Mouse (Mus musculus) liver, embryonic 12.5 days (tissue): ENCODE measurements at regions not wholly inside any gene's neighbourhood (a gene's known extent, or its start where the extent isn't known, plus 50 kb on each side); places are given as distances from the start of the nearest gene placed in this dataset.

ENCODE experiments used
- ATAC-seq: fragments of 200-750 bp; cut with Nextera tagmentation; 2 replicates; pipeline ENCODE4 v1.8.0; 2017; ENCODE audit warnings: moderate number of reproducible peaks, mild to moderate bottlenecking, moderate library complexity
- H3K27ac ChIP-seq: fragments of 300-500 bp; sonication (generic); 2 replicates; pipeline ENCODE4 v1.5.1; 2016; ENCODE audit warnings: mild to moderate bottlenecking
- H3K27me3 ChIP-seq: fragments of 300-500 bp; sonication (generic); replicated peaks from 2 replicates; pipeline ENCODE4 v1.6.1; 2016; ENCODE audit warnings: mild to moderate bottlenecking, moderate library complexity
- H3K36me3 ChIP-seq: fragments of 300-500 bp; sonication (generic); 2 replicates; pipeline ENCODE4 v1.6.1; 2016; ENCODE audit warnings: mild to moderate bottlenecking, moderate library complexity
- H3K4me1 ChIP-seq: fragments of 300-500 bp; sonication (generic); 2 replicates; pipeline ENCODE4 v1.6.1; 2016
- H3K4me2 ChIP-seq: fragments of 300-500 bp; sonication (generic); 2 replicates; pipeline ENCODE4 v1.6.1; 2016; ENCODE audit warnings: mild to moderate bottlenecking, moderate library complexity
- H3K4me3 ChIP-seq: fragments of 300-500 bp; sonication (generic); 2 replicates; pipeline ENCODE4 v1.5.1; 2016; ENCODE audit warnings: mild to moderate bottlenecking, moderate library complexity
- H3K9ac ChIP-seq: fragments of 300-500 bp; sonication (generic); 2 replicates; pipeline ENCODE4 v1.6.1; 2016; ENCODE audit warnings: mild to moderate bottlenecking, moderate library complexity
- H3K9me3 ChIP-seq: fragments of 300-500 bp; sonication (generic); replicated peaks from 2 replicates; pipeline ENCODE4 v1.6.1; 2016; ENCODE audit warnings: mild to moderate bottlenecking, moderate library complexity
- WGBS: fragments of 180-500 bp; shearing (Covaris S2); methylation state at CpG from one replicate; pipeline ENCODE4 v1.1.7; 2016; ENCODE audit not compliant: insufficient replicate concordance; 5-methylcytosine and 5-hydroxymethylcytosine counted together

GRCm38 (mm10) chr2:159853891-159854665 is 479.9 kb downstream of the Gm826 start:
- no peak for ATAC-seq
- WGBS: 59% methylated on average over 5 of the region's 5 CpGs
- Histone ChIP-seq H3K27ac (no peak overlapping the region), H3K9me3 (no peaks in the 10 kb centered on the region), H3K4me2 (no peak overlapping the region), H3K4me3 (no peak overlapping the region), H3K36me3 (no peaks in the 10 kb centered on the region), H3K4me1 (no peaks in the 10 kb centered on the region), H3K9ac (no peak overlapping the region), H3K27me3 (no peaks in the 10 kb centered on the region)

DNA sequence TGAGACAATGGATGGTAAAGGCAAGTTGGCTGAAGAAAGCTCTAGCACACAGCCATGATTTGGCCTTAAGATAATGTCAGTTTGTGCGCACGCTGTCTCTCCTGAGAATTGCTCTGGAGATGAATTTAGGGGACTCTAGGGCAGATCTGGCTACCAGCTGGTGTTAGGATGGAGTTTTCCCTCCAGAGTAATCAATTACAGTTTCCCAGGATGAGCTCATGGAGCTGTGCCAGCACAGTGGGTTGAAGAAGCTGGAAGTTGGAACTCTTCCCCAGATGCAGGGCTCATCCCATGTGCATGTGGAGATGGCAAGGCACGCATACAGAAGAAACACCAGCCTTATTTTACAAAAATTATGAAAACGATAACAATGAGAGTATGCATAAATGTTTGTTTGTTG is 481.0 kb downstream of the Gm826 start:
- Histone ChIP-seq H3K9ac (no peak overlapping the region), H3K36me3 (no peaks in the 10 kb centered on the region), H3K9me3 (no peaks in the 10 kb centered on the region), H3K27ac (no peak overlapping the region), H3K27me3 (no peaks in the 10 kb centered on the region), H3K4me3 (no peak overlapping the region), H3K4me1 (no peaks in the 10 kb centered on the region), H3K4me2 (no peak overlapping the region)
- WGBS: 69% methylated on average over 4 of the region's 4 CpGs
- no peak for ATAC-seq

GRCm38 (mm10) chr2:159832488-159833113 is 501.4 kb downstream of the Gm826 start:
- Histone ChIP-seq H3K27me3 (no peaks in the 10 kb centered on the region), H3K27ac (no peak overlapping the region), H3K9me3 (no peaks in the 10 kb centered on the region), H3K4me3 (no peak overlapping the region), H3K4me1 (no peaks in the 10 kb centered on the region), H3K36me3 (no peaks in the 10 kb centered on the region), H3K9ac (no peak overlapping the region), H3K4me2 (no peak overlapping the region)
- 71% methylated on average over 7 of the region's 7 CpGs for WGBS
- ATAC-seq: no peak

- WGBS: 56% methylated on average over 2 of the region's 2 CpGs
- no peak for ATAC-seq
- H3K27me3 ChIP-seq: no peaks in the 10 kb centered on the region
These were observed 507.5 kb downstream of the Gm826 start for GRCm38 (mm10) chr2:159826417-159826816.

GRCm38 (mm10) chr2:159818556-159818955 is 515.4 kb downstream of the Gm826 start:
- no peaks in the 10 kb centered on the region for H3K36me3 ChIP-seq
- H3K4me1 ChIP-seq: no peaks in the 10 kb centered on the region
- no peak overlapping the region for H3K4me2 ChIP-seq
- H3K9ac ChIP-seq: no peak overlapping the region
- WGBS: 72% methylated on average over 2 of the region's 2 CpGs
- no peaks in the 10 kb centered on the region for H3K9me3 ChIP-seq
- H3K4me3 ChIP-seq: no peak overlapping the region
- no peak for ATAC-seq
- H3K27me3 ChIP-seq: no peaks in the 10 kb centered on the region
- no peak overlapping the region for H3K27ac ChIP-seq

More at GRCm38 (mm10) chr2:159826417-159826816, 507.5 kb downstream of the Gm826 start:
- H3K9ac ChIP-seq: no peak overlapping the region
- no peaks in the 10 kb centered on the region for H3K9me3 ChIP-seq
- no peak overlapping the region for H3K4me2 ChIP-seq
- no peak overlapping the region for H3K4me3 ChIP-seq
- no peak overlapping the region for H3K27ac ChIP-seq
- H3K36me3 ChIP-seq: no peaks in the 10 kb centered on the region
- H3K4me1 ChIP-seq: no peaks in the 10 kb centered on the region

DNA sequence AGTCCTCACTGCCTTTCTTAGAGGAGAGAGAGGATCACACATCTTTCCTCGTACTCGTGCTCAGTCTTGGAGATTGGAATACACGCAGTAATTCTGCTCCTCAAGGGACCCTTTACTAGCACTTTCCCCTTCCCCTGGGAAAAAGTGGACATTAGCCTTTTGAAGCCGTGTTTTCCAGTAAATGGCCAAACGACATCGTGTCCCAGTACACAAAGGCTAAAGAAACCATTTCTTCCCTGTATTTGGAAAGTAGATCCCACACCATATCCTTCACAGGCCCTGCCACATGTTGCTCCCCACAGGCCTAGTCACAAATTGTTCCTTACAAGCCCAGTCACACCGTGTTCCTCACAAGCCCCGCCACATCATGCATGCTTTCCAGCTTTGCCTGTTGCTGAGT is 517.6 kb downstream of the Gm826 start:
- Histone ChIP-seq H3K4me1 (no peaks in the 10 kb centered on the region), H3K4me2 (no peak overlapping the region), H3K27me3 (no peaks in the 10 kb centered on the region), H3K4me3 (no peak overlapping the region), H3K27ac (no peak overlapping the region), H3K36me3 (no peaks in the 10 kb centered on the region), H3K9ac (no peak overlapping the region), H3K9me3 (no peaks in the 10 kb centered on the region)
- no peak for ATAC-seq
- WGBS: 68% methylated on average over 8 of the region's 8 CpGs
